Mouse (Mus musculus): ENCODE measurements around the gene Serpinb8.

Serpinb8 gene

GRCm38 (mm10) chr1:107642457-107643118 is 52.8 kb downstream of the Serpinb8 start:
- no peak for DNase-seq (ENCODE audit: extremely low read depth, low read depth, low spot score)

- no peak for DNase-seq (ENCODE audit: extremely low read depth, low read depth, low spot score)
Measured at GRCm38 (mm10) chr1:107645086-107645485, 55.3 kb downstream of the Serpinb8 start.

- peak; percentile 37 for DNase-seq (ENCODE audit: extremely low read depth, low read depth, low spot score)
Measured at GRCm38 (mm10) chr1:107657689-107658088, 67.9 kb downstream of the Serpinb8 start.
